Mouse (Mus musculus) fat pad, adult 2 months (tissue): ENCODE measurements around the gene Gm10203.
"Not testable (repeated sequence)": the region's sequence is repeated elsewhere in the genome, so short reads cannot be mapped to it uniquely, and the experiment has no call there.

Source experiments
- DNase-seq: peaks from one replicate; pipeline ENCODE4 v3.0.0-alpha.2; 2011; ENCODE audit warnings: low read depth, low spot score; ENCODE audit errors: extremely low read depth

Gene Gm10203

DNA sequence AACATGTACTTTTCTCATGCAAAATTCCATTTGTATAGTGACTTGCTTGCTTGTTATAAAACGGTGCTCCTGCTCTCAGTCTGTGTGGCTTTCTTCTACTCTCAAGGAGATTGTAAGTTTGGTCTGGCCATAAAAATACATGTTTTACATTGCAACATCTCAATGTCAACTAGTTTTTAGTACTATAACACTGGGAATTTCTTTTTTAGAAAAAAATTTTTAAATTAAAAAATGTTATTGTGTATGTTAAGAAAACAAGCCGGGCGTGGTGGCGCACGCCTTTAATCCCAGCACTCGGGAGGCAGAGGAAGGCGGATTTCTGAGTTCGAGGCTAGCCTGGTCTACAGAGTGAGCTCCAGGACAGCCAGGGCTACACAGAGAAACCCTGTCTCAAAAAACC is at the start of gene Gm10203:
Gene Gm10203, plus strand, starts transcription at position 301 of the 400 bp plus-strand sequence.
- DNase-seq: not testable (repeated sequence)

DNA sequence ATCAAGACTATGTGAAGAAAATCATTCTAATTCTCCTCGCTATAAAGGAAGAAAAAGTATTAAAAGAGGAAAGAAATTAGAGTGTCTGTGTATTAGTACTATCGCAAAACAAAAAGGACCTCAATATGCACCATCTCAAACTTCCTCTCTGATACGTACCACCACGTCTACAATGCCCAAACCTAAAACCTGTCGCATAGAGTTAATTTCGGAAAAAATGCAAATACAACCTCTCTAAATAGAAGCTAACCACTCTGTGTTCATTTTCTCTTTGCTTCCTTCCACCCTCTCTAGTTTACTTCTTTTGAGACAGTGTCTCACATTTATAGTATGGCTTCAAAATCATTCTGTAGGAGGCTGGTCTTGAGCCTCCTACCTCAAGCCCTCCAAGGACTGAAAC is 37.6 kb upstream of the Gm10203 start:
- DNase-seq: no peak

DNA sequence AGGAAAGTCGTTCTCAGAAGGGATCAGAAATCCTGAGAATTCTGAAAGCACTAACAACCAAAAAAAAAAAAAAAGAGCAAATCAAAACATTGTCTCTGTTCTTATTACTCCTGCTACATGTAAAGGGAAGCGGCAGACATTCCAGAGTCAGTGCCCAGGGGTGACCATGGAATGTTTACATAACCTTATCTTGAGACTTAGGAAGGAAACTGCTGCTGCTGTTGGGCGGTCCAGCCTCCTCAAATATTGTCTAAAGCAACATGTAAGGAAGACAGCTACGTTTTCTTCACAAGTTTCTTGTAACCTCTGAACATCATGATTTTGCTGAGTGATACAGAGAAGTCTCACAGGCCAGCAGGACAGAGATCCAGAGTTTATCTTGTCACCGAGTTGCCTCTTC is 36.5 kb upstream of the Gm10203 start:
- DNase-seq: no peak

DNA sequence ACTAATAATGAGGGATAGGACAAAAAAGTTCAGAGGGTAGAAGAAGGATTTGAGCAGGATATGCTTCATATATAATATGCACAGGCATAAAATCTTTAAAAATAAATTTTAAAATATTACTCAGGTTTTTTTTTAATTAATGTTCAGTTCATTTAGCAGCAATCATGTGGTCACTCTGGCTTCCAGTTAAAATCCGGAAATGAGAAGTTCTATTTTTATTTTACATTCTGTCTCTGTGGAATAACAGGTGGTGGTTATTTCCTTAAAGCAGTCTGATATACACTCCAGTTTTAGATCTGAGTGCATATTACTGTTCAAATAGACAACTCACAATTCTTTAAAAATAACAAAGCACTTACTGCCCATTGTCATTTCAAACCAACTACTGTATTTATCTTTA is 35.4 kb upstream of the Gm10203 start:
- no peak for DNase-seq

DNA sequence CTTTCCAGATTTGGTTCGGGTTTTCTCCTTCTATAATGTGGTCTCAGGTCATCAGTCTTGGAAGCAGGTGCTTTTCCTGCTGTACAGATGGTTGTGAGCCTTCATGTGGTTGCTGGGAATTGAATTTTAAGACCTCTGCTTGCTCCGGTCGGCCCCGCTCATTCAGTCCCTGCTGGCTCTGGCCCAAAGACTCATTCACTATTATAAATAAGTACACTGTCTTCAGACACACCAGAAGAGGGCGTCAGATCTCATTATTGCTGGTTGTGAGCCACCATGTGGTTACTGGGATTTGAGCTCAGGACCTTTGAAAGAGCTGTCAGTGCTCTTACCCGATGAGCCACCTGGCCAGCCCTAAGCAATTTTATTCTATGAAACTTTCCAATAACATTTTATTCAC is 34.6 kb upstream of the Gm10203 start:
- no peak for DNase-seq

DNA sequence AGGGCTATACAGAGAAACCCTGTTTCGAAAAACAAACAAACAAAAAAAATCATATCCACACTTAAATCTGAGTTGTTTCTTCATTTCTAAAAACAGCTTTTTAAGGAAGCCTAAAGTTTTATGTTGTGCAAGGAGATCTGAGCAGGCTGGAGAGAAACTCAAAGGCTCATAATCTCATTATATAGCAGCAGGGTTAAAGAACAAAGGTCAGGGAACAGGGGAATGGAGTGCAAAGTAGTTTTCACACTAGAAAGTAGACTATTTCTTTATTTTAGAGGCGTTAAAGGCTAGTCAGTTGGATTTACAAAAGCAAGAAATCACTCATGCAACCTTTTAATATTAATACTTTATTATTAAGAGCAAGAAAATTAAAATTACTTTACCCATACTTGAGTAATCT is 33.7 kb upstream of the Gm10203 start:
- DNase-seq: no peak

DNA sequence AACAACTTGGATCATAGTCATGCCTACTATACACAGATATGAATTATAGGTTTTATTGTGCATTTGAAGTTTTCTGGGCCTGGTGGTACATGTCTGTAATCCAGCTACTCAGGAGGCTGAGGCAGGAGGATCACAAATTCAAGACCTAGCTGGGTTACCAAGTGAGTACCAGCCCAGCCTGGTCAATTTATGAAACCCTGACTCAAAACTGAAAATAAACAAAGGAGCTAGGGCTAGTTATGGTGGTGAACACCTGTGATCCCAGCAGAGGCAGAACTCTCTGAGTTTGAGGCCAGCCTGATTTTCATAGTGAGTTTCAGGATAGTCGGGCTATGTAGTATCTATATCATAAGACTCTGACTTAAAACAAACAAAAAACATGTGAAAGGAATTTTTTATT is 32.7 kb upstream of the Gm10203 start:
- no peak for DNase-seq

DNA sequence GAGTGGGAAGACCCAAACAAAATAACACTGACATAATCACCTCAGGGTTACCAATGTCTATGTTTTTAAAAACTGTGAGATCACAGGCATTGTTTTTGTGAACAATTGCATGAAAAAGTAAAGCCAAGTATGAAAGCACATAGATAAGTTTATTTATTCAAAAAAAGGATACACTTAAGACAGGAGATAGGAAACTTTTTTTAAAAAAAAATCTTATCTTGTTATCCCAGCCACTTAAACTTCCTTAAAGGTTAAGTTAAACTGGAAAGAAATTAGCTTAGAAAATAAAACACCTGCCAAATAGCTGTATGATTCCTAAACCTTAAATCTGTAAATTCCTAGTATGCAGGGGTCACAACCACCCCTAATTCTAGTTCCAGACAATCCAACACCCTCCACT is 31.0 kb upstream of the Gm10203 start:
- no peak for DNase-seq

DNA sequence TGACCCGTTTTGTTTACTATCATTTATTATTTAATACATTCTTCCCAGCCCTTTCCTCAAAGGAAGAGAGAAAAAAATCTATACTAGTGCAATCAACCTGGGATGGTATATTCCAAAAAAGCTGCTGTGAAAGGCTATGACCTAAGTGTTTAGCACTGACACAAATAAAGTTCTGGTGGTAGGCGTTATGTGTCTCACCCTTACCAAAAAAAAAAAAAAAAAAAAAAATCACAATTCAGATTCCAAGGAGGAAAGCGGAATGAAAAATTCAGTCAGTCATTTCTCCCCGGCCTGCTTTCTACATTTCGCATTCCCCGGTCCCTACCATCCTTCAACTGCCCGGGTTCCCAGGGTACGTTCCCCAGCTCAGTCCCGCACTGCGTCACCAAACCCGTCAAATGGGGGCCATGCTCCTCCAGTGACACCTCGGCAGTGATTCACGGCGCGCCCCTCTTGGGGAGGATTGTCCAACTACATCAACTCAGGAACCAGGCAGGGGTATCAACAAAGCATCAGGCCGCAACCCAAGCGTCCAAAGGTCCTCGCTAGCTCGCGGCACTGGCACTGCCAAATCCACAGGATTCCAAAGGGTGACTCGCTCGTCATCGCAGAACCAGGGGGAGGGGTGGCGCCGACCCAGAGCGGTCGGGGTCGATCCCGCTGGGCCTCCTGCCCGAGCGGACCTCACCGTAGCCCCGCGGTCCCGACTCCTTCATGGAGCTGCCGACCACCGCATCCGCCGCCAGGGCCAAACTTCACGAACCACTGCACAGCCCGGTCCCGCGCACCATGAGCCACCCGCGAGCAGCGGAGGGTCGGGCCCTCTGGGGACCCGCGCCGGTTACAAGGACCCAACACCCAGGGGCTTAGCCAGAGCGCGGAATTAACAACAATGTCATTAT is 29.5 kb upstream of the Gm10203 start:
- no peak for DNase-seq

DNA sequence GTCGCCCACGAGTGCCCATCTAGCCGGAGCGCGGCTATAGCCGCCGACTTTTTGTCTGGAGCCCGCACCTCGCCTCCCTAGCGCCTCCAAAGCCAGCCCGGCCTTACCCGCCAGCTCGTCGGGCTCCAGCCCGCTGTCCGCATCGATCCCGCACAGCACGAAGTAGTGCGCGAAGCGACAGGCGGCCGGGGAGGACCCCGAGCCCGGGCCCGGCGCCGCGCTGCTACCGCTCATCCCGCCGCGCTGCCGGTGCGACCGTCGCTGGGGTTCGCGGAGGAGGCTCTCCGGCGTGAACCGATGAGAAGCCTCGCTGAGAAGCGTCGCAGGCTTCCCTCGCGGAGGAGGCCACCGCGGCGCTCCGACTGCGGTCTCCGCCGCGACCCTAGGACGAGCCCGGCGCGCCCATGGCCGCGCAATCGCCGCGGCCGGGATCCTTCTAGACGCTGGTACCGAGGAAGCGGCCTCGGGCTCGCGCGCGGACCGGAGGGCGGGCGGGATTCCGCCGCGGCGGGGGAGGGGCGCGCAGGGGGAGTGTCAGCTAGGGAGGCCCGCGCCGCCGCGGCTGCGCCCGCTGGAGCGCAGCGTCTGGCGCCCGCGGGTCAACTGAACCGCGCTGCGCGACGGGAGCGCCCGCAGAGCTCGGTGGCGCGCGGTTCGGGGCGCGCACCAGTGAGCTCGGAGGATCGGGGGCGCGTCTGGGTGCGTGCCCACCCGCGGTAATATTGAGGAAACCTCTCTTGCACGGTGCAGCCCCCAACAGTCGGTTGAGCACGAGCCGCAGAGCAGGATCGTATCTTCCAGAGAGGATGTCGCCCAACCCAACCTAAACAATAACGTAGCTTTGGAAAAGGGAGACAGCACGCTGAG is 28.7 kb upstream of the Gm10203 start, which contains the start of gene Dennd5b:
Gene Dennd5b, minus strand, starts transcription at position 605 of the 867 bp plus-strand sequence.
- DNase-seq: no peak

DNA sequence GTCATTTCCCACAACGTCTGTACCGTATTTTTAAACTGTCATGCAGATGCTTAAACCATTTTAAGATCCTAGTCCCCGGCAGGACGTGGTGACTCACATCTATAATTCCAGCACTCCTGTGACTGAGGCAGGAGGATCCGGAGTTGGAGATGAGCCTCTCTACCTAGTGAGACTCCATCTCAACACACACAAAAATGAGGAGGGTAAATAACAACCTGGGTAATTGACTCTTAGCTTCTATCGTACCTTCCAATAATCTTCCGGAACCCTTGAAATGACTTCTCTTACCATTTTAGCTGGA is 28.1 kb upstream of the Gm10203 start:
- no peak for DNase-seq

DNA sequence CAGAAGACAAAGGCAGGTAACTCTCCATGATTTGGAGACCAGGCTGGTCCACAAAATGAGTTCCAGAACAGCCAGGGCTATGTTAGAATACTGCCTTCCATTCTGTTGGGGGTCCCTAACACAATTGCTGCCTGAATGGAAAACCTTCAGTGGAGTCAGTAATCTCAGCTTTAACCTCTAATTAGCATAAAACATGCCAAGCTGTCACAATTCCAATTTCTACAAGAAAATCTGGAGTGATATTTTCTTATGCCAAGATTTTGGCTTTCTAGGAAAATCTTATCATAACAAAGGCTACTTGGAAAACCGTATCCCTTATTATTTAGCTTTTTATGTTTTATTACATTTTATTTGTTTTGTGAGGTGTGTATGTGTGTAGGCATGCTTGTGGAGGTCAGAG is 26.5 kb upstream of the Gm10203 start:
- DNase-seq: no peak

DNA sequence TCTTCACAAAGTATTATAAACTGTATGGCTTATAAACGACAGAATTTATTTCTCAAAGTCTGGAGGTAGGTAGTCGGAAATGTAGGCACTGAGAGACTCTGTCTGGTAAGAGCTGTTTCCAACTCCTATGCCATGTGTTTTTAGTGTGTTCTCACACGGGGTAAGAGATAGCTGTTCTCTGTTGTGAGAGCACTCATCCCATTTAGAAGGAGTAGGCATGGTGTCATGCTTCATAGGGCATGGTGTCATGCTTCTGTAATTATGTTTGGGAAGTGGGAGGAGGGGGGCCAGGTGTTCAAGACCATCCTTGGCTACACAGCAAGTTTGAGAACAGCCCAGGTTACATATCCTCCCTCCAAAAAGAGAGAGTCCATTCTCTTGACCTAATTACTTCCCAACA is 22.4 kb upstream of the Gm10203 start:
- DNase-seq: no peak

DNA sequence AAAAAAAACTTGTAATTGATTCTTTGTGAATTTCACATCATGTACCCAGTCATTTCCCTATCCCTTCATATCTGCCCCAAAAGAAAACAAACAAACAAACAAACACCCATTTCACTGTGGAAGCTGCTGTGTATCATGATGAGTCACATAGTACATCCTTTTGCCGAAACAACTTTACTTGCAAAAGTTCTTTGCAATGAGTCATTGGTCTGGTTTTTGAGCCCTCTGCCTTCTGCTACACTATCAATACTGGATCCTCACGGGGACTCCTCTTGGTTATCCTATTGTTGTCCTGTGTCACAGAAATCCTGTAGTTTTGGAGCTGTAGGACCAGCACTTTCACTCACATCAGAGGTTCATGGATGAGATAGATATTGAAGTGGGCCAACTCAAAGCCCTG is 21.1 kb upstream of the Gm10203 start:
- DNase-seq: no peak

DNA sequence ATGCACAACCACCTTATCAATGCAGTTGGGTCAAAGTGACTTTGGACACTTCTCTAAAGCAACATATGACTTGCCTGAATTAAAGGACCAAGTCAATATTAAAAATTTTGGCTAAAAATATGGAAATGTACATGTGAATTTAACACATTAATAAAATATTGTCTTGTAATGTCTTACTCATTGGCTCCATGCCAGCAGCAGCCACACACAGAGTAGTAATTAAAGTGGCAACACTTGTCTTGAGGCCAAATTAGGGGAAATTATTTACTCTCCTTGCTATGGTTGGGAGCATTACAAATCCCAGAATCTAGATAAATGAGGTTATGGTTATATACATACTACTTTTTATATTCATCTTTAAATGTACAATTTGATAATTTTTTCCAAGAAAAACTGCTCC is 13.0 kb upstream of the Gm10203 start:
- no peak for DNase-seq

DNA sequence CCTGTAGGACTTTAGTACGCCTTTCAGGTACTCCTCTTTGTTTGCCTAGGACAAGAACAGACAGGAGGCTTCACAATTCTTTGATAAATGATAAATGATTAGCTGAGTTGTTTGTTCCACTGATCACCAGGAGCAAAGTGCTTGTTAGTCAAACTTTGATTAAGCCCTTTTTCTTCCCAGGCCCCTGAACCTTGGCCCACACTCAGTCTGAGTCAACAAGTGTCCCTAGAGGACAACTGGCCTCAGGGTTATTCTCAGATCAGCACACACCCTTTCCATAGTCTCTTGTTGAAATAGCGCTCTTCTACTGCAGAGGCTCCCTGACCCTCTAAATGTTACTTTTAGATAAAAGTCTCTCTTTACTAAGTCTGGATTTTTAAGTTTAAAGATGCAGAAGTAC is 11.0 kb upstream of the Gm10203 start:
- DNase-seq: no peak

DNA sequence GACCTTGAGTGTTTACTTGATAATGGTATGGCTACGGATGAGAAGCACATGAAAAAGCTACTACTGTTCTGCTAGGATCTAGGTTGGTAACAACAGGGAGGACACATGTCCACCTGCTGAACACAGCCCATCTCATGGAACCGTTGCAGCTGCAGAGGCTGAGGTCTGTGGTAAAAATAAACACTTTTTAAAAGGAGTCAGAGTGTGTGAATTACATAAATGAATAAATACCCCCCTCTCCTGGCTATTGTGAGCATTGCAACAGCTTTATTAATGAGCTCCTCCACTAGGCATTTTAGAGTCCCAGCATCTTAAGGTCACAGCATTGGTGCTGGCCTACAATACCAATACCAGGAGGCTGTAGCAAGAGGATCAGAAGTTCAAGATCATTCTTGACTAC is 10.1 kb upstream of the Gm10203 start:
- no peak for DNase-seq

DNA sequence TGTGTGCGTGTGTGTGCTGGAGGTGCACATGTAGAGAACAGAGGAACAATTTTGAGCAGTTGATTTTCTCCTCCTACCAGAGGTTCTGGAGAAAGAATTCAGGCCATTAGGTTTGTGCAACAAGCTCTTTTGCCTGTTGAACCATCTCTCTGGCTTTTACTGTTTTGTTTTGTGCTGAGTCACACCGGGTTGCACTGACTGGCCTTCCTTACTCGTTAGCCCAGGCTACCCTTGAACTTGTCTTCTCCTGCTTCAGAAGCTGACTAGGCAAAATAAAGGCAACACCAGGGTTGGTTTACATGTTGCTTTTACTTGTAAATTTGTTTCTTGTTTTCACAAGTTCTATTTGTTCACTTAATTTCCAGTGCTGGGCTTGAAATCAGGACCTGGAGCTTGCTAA is 6.9 kb upstream of the Gm10203 start:
- DNase-seq: no peak

DNA sequence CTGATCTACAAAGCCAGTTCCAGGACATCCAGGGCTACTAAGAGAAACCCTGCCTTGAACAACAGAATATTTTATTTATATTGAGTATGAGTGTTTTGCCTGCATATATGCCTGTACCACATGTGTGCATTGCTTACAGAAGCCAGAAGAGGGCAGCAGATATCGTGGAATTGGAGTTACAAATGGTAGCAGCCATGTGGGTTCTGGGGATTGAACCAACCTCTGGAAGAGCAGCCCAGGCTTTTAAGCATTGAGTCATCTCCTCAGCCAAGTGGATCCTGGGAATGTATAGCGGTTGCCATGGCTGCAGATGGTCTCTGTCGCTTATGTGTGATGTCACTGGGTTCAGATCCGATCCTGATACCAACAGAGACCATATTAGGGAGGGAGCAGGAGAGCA is 3.3 kb upstream of the Gm10203 start:
- no peak for DNase-seq

DNA sequence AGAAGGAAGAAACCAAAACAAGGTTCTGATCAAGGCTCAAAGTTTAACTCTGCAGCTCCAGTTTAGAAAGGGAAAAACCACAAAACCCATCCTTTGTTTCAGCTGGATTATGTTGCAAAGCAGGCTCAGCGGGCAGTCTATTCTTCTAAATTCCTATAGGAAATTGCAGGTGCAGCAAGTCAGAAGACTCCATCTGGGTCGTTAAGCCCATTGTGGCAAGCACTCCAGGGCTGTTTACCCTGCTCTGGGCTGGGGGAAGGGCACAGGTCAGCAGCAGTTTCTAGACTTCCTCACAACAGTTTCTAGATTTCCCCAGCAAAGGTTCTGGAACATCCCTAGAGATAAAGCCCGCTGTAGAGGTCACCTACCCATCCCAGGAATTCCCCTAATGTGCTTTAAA is 1.1 kb downstream of the Gm10203 start:
- DNase-seq: no peak

DNA sequence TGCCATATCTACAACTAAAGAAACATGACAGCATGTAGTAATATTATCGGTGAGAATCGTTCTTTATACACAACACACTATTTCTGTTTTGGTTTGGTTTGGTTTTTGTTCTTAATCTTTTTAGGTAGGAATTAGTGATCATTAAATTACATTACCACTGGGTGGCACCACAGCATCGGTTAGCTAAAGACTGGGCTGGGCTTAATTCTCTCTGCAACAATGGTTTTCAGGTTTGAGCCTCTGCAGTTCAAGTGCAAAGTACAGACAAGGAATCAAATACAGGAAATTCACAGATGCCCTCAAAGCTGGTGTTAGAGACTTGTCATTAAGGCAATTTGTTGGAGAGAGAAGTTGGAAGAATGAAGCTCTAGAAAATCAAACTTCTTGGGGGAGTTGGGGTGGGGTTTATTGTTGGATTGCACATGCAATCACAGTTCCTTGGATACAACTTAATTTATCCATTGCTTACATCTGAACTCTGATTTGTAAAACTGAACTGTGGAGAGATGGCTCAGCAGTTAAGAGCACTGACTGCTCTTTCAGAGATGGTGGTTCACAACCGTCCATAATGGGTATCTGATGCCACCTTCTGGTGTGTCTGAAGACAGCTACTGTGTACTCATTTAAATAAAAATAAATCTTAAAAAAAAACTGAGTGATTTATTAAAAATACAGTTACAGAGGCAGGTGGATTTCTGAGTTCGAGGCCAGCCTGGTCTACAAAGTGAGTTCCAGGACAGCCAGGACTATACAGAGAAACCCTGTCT is 2.5 kb downstream of the Gm10203 start:
- no peak for DNase-seq
